Mouse (Mus musculus) thymus, adult 2 months (tissue): ENCODE measurements around the gene Sec22b. TPM values are rescaled to one million over a fixed set of nuclear protein-coding genes. Genes with fewer than 3 reads are reported as not detected.

Source experiments
- DNase-seq: peaks from one replicate; pipeline ENCODE4 v3.0.0; 2021
- H3K27ac ChIP-seq: fragments of 200-500 bp; 2 replicates; pipeline ENCODE4 v1.5.1; 2012; ENCODE audit warnings: low read length, control low read depth; ENCODE audit not compliant: control insufficient read depth, insufficient read depth
- H3K27me3 ChIP-seq: fragments of 200-500 bp; 2 replicates; pipeline ENCODE4 v1.6.1; 2012; ENCODE audit warnings: mild to moderate bottlenecking, low read length, moderate library complexity, mixed read lengths; ENCODE audit not compliant: control insufficient read depth, insufficient read depth
- H3K36me3 ChIP-seq: fragments of 200-500 bp; 2 replicates; pipeline ENCODE4 v1.6.1; 2012; ENCODE audit warnings: mild to moderate bottlenecking, low read length, moderate library complexity; ENCODE audit not compliant: control insufficient read depth, insufficient read depth
- H3K4me1 ChIP-seq: fragments of 200-500 bp; replicated peaks from 2 replicates; pipeline ENCODE4 v1.6.1; 2012; ENCODE audit warnings: low read length; ENCODE audit not compliant: control insufficient read depth, insufficient read depth
- H3K4me3 ChIP-seq: fragments of 200-500 bp; 2 replicates; pipeline ENCODE4 v1.5.1; 2012; ENCODE audit warnings: mild to moderate bottlenecking, low read length, control low read depth, moderate library complexity; ENCODE audit not compliant: control insufficient read depth, insufficient read depth
- CTCF ChIP-seq: fragments of 200-500 bp; IDR thresholded peaks from 2 replicates; pipeline ENCODE4 v1.5.1; 2012; ENCODE audit warnings: mild to moderate bottlenecking, control low read depth, low read length, moderate library complexity, borderline replicate concordance; ENCODE audit not compliant: control insufficient read depth, poor library complexity, insufficient read depth; ENCODE audit errors: extremely low read depth
- POLR2A ChIP-seq: fragments of 200-500 bp; IDR thresholded peaks from 2 replicates; pipeline ENCODE4 v1.6.1; 2012; ENCODE audit warnings: mild to moderate bottlenecking, low read length, control low read depth, moderate library complexity; ENCODE audit not compliant: control insufficient read depth, poor library complexity, insufficient read depth; ENCODE audit errors: extremely low read depth
- WGBS: fragments of 180-500 bp; shearing (Covaris S2); methylation state at CpG from one replicate; pipeline ENCODE4 v1.1.7; 2018; 5-methylcytosine and 5-hydroxymethylcytosine counted together
- polyA plus RNA-seq: library from polyadenylated mRNA; depleted of rRNA; stranded (reverse); fragments of >200 nt; gene quantifications from 2 replicates; pipeline ENCODE4 v1.2.3, GENCODE M21; 2012

The Sec22b gene
- polyA plus RNA-seq, 1 experiment = 35.2 TPM

- Histone ChIP-seq H3K4me1 (peaks cover 8% of the 10 kb centered on the region), H3K27ac (no peak overlapping the region), H3K27me3 (no peaks in the 10 kb centered on the region), H3K4me3 (no peak overlapping the region), H3K36me3 (no peaks in the 10 kb centered on the region)
- DNase-seq = no peak
- 51% methylated on average over 4 of the region's 4 CpGs for WGBS
- no peak for TF ChIP-seq POLR2A
- TF ChIP-seq CTCF = no peak
Observed at GRCm38 (mm10) chr3:97946439-97946838, 45.4 kb downstream of the Sec22b start.

GRCm38 (mm10) chr3:97948518-97948917, 47.5 kb downstream of the Sec22b start:
- H3K27ac ChIP-seq = no peak overlapping the region
- DNase-seq = no peak

GRCm38 (mm10) chr3:97949946-97950345, 49.0 kb downstream of the Sec22b start:
- no peaks in the 10 kb centered on the region for H3K4me1 ChIP-seq
- 91% methylated on average over 5 of the region's 5 CpGs for WGBS
- H3K27me3 ChIP-seq = no peaks in the 10 kb centered on the region
- no peak overlapping the region for H3K4me3 ChIP-seq
- DNase-seq = no peak
- H3K36me3 ChIP-seq = no peaks in the 10 kb centered on the region
- TF ChIP-seq POLR2A (no peak), CTCF (no peak)
- no peak overlapping the region for H3K27ac ChIP-seq

More at GRCm38 (mm10) chr3:97948518-97948917, 47.5 kb downstream of the Sec22b start:
- Histone ChIP-seq H3K36me3 (no peaks in the 10 kb centered on the region), H3K4me1 (no peaks in the 10 kb centered on the region), H3K4me3 (no peak overlapping the region), H3K27me3 (no peaks in the 10 kb centered on the region)
- WGBS = 48% methylated on average over 2 of the region's 2 CpGs
- TF ChIP-seq CTCF (no peak), POLR2A (no peak)

GRCm38 (mm10) chr3:97951134-97951533, 50.1 kb downstream of the Sec22b start:
- 88% methylated on average over 3 of the region's 3 CpGs for WGBS
- no peak overlapping the region for H3K27ac ChIP-seq
- H3K27me3 ChIP-seq = no peaks in the 10 kb centered on the region
- no peaks in the 10 kb centered on the region for H3K36me3 ChIP-seq
- H3K4me1 ChIP-seq = no peaks in the 10 kb centered on the region
- DNase-seq = no peak
- TF ChIP-seq POLR2A = no peak
- TF ChIP-seq CTCF = no peak
- no peak overlapping the region for H3K4me3 ChIP-seq

- TF ChIP-seq POLR2A (no peak), CTCF (no peak)
- 89% methylated on average over 2 of the region's 2 CpGs for WGBS
- DNase-seq = no peak
- Histone ChIP-seq H3K27me3 (no peaks in the 10 kb centered on the region), H3K4me3 (no peak overlapping the region), H3K36me3 (no peaks in the 10 kb centered on the region), H3K27ac (no peak overlapping the region), H3K4me1 (no peaks in the 10 kb centered on the region)
Observed at GRCm38 (mm10) chr3:97953196-97953595, 52.2 kb downstream of the Sec22b start.

GRCm38 (mm10) chr3:97956322-97956721, 55.3 kb downstream of the Sec22b start:
- H3K4me3 ChIP-seq = no peak overlapping the region
- 95% methylated on average over 6 of the region's 6 CpGs for WGBS
- no peaks in the 10 kb centered on the region for H3K36me3 ChIP-seq
- DNase-seq = no peak
- H3K4me1 ChIP-seq = no peaks in the 10 kb centered on the region
- H3K27ac ChIP-seq = no peak overlapping the region
- H3K27me3 ChIP-seq = no peaks in the 10 kb centered on the region
- TF ChIP-seq POLR2A = no peak
- no peak for TF ChIP-seq CTCF

GRCm38 (mm10) chr3:97956926-97957325, 55.9 kb downstream of the Sec22b start:
- 8% methylated on average over 1 of the region's 1 CpGs for WGBS
- no peaks in the 10 kb centered on the region for H3K27me3 ChIP-seq
- H3K4me1 ChIP-seq = no peaks in the 10 kb centered on the region
- no peak overlapping the region for H3K27ac ChIP-seq
- DNase-seq = no peak
- H3K4me3 ChIP-seq = no peak overlapping the region
- no peak for TF ChIP-seq CTCF
- no peak for TF ChIP-seq POLR2A
- H3K36me3 ChIP-seq = no peaks in the 10 kb centered on the region
